Mouse (Mus musculus): ENCODE results near the gene Srp14. TPM values are rescaled to one million over a fixed set of nuclear protein-coding genes. Genes with fewer than 3 reads are reported as not detected.

Srp14 gene
- polyA plus RNA-seq, 1 experiment, result 203 TPM

DNA sequence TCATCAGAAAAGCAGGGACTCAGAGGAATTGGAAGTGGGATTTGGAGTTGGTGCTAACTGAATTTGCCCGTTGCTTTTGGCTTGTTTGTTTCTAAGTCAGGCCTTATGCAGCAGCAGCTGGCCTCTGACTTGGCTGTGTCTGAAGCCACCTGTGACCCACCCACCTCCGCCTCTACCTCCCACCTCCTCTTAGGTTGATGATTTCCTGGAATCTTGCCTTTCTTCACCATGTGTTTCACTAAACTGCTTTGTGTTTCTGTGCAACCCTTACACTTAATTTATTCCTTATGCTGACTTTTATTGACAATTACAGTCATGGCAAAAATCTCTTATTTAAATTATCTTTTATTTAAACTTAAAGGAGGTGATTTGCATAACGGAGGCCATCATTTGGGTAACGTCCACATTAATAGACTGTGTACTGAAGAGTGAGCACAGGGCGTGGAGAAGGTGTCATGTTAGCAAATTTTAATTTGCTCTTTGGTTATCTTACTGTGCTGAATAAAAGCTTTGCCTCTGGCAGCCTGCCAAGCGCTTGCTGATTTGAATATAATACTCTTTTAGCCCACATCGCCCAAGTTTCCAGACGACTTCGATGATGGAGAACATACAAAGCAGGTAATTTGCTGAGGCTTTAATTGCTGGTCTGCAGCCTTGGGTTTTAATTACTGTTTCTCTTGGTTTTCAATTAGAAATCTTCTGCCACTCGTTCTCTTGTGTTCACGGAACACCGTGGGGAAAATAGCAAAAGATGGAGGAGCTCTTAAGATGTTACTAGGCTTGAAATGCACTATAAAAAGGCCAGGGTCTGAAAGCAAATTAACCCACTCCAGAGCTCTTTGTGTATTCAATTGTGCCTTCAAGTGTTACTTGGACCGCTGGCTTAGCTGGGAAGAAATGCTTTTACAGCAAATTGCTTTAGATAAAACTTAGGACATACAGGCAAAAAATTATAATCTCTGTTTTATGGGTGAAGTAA lies 33.5 kb downstream of the Srp14 start:
- Histone ChIP-seq H3K4me1 (ENCODE audit: control insufficient read depth, insufficient read depth, low read length) (no peaks in the 10 kb centered on the region), H3K4me3 (ENCODE audit: insufficient read depth, low read length) (no peak overlapping the region), H3K27ac (ENCODE audit: insufficient read depth, low read length) (no peak overlapping the region)
- TF ChIP-seq POLR2A (IDR thresholded peaks at IDR 0.05; ENCODE audit: low read depth, low read length), result no peak

DNA sequence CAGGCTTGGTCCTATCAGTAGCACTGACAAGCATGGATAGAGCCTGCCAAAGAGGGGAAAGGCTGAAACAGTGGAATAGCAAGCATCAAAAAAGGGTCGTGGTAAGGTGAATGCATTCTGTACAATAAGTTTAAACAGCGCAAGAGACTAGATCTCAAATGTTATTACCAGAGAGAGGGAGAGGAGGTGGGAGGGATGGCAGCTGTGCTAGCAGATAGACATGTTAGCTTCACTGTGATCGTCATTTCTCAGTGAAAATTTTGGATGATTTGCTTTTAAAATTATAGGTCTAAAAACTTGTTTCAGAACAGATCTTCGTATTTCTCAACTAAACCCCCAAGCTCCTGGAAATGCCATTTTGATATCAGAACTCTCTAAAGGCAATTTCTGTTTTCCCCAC lies 36.8 kb downstream of the Srp14 start:
- Histone ChIP-seq H3K4me3 (ENCODE audit: insufficient read depth, low read length) (no peak overlapping the region), H3K4me1 (ENCODE audit: control insufficient read depth, insufficient read depth, low read length) (no peaks in the 10 kb centered on the region), H3K27ac (ENCODE audit: insufficient read depth, low read length) (no peak overlapping the region)
- no peak for TF ChIP-seq CTCF (IDR thresholded peaks at IDR 0.05; ENCODE audit: borderline replicate concordance, insufficient read depth, low read length)

DNA sequence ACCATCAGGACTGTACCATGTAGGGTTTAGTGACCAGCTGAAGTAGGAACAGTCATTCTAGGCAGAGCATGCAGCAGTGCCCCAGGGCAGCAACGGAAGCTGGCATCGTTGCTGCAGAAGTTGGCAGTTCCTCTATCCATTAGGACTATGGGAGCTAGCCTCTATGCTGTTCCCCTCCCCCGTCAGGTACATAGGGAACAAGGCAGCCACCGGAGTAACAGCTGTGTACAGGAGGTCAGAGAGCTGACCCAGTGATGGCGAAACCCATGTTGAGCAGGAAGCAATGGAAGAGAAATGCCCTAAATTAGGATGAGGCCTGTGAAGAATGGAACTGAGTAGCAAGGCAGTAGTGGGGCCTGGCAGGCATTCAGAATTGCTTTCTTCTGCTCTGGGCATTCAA lies 37.3 kb downstream of the Srp14 start:
- Histone ChIP-seq H3K27ac (ENCODE audit: insufficient read depth, low read length) (no peak overlapping the region), H3K4me1 (ENCODE audit: control insufficient read depth, insufficient read depth, low read length) (no peaks in the 10 kb centered on the region), H3K4me3 (ENCODE audit: insufficient read depth, low read length) (no peak overlapping the region)
- TF ChIP-seq CTCF (IDR thresholded peaks at IDR 0.05; ENCODE audit: borderline replicate concordance, insufficient read depth, low read length) (no peak), POLR2A (IDR thresholded peaks at IDR 0.05; ENCODE audit: low read depth, low read length) (no peak)

DNA sequence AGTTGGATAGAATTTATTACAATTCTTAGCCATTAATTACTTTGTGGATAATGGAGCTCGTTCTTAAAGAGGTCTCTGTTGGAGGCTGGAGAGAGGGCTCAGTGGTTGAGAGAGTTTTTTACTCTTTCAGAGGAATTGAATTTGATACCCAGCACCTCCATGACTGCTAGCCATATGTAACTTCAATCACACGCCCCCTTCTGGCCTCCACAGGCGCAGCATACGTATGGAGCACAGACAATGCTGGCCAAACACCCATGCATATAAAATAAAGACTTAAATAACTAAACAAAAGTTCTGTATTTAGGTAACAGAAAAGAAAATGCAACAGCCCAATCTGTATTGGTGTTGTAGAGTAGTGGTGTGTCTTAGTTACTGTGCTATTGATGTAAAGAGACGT lies 47.9 kb downstream of the Srp14 start:
- TF ChIP-seq CTCF (IDR thresholded peaks at IDR 0.05; ENCODE audit: borderline replicate concordance, insufficient read depth, low read length) (peak; percentile 71; the same call in 1 of the 2 replicates), POLR2A (IDR thresholded peaks at IDR 0.05; ENCODE audit: low read depth, low read length) (no peak)
- Histone ChIP-seq H3K27ac (ENCODE audit: insufficient read depth, low read length) (no peak overlapping the region), H3K4me3 (ENCODE audit: insufficient read depth, low read length) (no peak overlapping the region), H3K4me1 (ENCODE audit: control insufficient read depth, insufficient read depth, low read length) (no peaks in the 10 kb centered on the region)

DNA sequence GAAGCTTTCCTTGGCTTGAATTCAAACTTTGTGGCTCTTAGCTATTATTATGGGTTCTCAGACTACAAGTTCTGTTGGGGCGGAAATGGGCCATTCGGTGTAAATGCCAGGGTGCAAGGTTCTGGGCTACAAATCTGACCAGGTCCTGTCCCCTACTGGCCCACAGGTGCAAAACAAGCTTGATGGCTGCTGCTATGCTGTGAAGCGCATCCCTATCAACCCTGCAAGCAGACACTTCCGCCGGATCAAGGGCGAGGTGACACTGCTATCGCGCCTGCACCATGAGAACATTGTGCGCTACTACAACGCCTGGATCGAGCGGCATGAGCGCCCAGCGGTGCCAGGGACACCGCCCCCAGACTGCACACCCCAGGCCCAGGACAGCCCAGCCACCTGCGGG lies 48.9 kb downstream of the Srp14 start:
- Histone ChIP-seq H3K4me3 (ENCODE audit: insufficient read depth, low read length) (no peak overlapping the region), H3K4me1 (ENCODE audit: control insufficient read depth, insufficient read depth, low read length) (no peaks in the 10 kb centered on the region), H3K27ac (ENCODE audit: insufficient read depth, low read length) (no peak overlapping the region)
- TF ChIP-seq POLR2A (IDR thresholded peaks at IDR 0.05; ENCODE audit: low read depth, low read length) (no peak), CTCF (IDR thresholded peaks at IDR 0.05; ENCODE audit: borderline replicate concordance, insufficient read depth, low read length) (no peak)

DNA sequence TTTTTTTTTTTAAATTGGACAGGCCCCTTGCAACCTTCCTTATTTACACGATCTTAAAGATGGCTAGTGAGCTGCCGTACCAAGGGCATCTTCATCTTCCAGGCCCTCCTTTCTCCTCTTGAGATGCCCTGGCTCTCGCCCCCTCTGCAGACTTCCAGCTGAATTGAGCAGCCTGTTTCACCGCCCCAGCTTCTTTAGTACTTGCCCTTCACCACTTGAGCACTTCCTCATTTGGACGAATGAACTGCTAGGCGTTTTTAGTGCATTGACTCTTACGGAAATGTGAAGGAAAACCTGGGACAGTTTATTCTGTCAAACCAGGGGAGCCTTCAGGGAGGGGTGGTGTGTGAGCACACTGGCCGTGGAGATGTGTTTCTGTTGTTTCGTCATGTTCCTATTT lies 50.2 kb downstream of the Srp14 start:
- no peaks in the 10 kb centered on the region for H3K4me1 ChIP-seq (ENCODE audit: control insufficient read depth, insufficient read depth, low read length)
- no peak overlapping the region for H3K27ac ChIP-seq (ENCODE audit: insufficient read depth, low read length)
- no peak for TF ChIP-seq POLR2A (IDR thresholded peaks at IDR 0.05; ENCODE audit: low read depth, low read length)
- TF ChIP-seq CTCF (IDR thresholded peaks at IDR 0.05; ENCODE audit: borderline replicate concordance, insufficient read depth, low read length), result no peak
- H3K4me3 ChIP-seq (ENCODE audit: insufficient read depth, low read length), result no peak overlapping the region

DNA sequence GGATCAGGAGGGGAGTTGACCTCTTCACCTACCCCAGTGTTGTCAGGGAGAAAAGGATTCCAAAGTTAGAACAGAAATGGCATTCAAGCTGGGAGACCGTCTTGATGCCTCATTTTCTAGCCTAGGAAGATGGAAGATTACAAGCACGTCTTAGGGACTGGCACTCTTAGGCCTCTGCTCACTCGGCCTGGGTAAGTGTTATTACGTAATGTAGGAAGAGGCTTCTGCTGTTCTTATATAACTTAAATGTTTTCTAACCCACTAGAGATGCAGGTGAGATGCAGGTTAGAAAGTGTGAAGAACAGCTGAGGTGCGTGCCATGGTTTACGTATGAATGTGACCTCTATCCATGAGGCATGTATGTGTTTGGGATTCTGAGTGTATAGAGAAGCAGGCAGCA lies 51.2 kb downstream of the Srp14 start:
- Histone ChIP-seq H3K4me3 (ENCODE audit: insufficient read depth, low read length) (no peak overlapping the region), H3K4me1 (ENCODE audit: control insufficient read depth, insufficient read depth, low read length) (no peaks in the 10 kb centered on the region), H3K27ac (ENCODE audit: insufficient read depth, low read length) (no peak overlapping the region)
- TF ChIP-seq POLR2A (IDR thresholded peaks at IDR 0.05; ENCODE audit: low read depth, low read length) (no peak), CTCF (IDR thresholded peaks at IDR 0.05; ENCODE audit: borderline replicate concordance, insufficient read depth, low read length) (no peak)

Other genes with a start within 250 kb of the Srp14 start
- 0.92 and 0.93 TPM in 2 replicates for gene Fsip1, start 222.7 kb downstream of the Srp14 start, polyA plus RNA-seq (2011; ENCODE audit: insufficient read length, low read depth, missing spikeins)
- gene Gpr176, start 106.3 kb downstream of the Srp14 start, polyA plus RNA-seq (2011; ENCODE audit: insufficient read length, low read depth, missing spikeins), result 60.0 and 79.4 TPM in 2 replicates
- 18.3 and 20.0 TPM in 2 replicates for gene Eif2ak4, start 91.1 kb downstream of the Srp14 start, polyA plus RNA-seq (2011; ENCODE audit: insufficient read length, low read depth, missing spikeins)
- gene Bmf, start 70.0 kb upstream of the Srp14 start, polyA plus RNA-seq (2011; ENCODE audit: insufficient read length, low read depth, missing spikeins), result 2.7 and 10.1 TPM in 2 replicates
- gene Bub1b, start 118.5 kb upstream of the Srp14 start, polyA plus RNA-seq (2011; ENCODE audit: insufficient read length, low read depth, missing spikeins), result 44.7 and 75.2 TPM in 2 replicates
- gene Pak6, start 183.6 kb upstream of the Srp14 start, polyA plus RNA-seq (2011; ENCODE audit: insufficient read length, low read depth, missing spikeins), result 0.19 and 0.78 TPM in 2 replicates
- gene Ankrd63, start 224.3 kb upstream of the Srp14 start, polyA plus RNA-seq (2011; ENCODE audit: insufficient read length, low read depth, missing spikeins), result not detected in 2 replicates
- 0.49 TPM in 1 of 2 replicates, not detected in the other for gene Plcb2, start 248.7 kb upstream of the Srp14 start, polyA plus RNA-seq (2011; ENCODE audit: insufficient read length, low read depth, missing spikeins)